Mouse (Mus musculus) left cerebral cortex, postnatal 4 days (tissue): ENCODE measurements around the gene Krt16. TPM values are rescaled to one million over a fixed set of nuclear protein-coding genes. Genes with fewer than 3 reads are reported as not detected.
"Not testable (repeated sequence)": the region's sequence is repeated elsewhere in the genome, so short reads cannot be mapped to it uniquely, and the experiment has no call there.

Experiments
- DNase-seq: peaks from one replicate; pipeline ENCODE4 v3.0.0-alpha.2; 2022
- intact Hi-C: fragments of 180-260 bp; cut with DNase I; formaldehyde crosslinking; loops from one replicate; pipeline ENCODE4 v1.15.1; 2025
- total RNA-seq, 2 experiments: library from RNA; stranded (reverse); gene quantifications; 2 replicates each; pipeline ENCODE4 v1.2.3; 2021

The Krt16 gene
- total RNA-seq, 2 experiments from 2014 or later: not detected

DNA sequence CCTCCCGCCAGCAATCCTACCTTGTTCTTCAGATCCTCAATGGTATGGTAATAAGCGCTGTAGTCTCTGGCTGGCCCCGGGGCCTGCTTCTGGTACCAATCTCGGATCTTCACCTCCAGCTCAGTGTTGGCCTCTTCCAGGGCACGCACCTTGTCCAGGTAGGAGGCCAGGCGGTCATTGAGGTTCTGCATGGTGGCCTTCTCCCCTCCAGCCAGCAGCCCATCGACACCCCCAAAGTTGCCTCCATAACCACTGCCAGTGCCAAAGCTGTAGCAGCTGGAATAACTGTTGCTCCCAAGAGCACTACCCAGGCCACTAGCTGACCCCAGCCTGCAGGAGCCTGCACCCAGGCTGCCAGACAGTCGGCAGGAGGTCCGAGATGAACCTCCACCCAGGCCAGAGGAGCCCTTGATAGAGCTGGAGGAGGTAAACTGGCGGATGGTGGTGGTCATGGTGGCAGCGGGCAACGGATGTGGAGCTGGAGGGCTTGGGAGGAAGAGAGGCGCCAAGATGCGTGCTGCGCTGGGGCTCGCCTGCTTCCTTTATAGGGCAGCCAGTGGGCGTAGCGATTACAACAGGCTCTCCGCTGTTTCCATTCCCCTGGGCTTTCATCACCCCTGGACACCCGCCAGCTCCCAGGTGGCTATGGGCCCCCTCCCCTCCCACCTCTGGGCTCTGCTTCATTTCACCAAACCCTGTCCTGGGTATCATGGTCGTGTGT is 12.0 kb upstream of the Krt16 start, which contains the start of gene Krt17:
Gene Krt17, minus strand, starts transcription at position 516 of the 721 bp plus-strand sequence.
- DNase-seq: no peak
- intact Hi-C loops: no loop called here

DNA sequence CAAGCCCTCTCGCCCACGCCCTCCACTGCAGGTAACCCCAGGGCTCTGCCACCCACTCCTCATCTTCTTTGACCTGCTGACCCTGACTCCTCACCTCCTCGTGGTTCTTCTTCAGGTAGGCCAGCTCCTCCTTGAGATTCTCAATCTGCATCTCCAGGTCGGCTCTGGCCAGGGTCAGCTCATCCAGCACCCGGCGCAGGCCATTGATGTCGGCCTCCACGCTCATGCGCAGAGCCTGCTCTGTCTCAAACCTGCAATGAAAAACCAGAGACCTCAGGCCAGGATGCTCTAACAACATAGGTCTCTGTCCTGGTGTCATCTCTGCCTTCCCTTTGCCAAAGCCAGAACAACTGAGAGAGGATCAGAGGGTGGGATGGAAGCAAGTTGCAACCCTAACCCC is 10.4 kb upstream of the Krt16 start:
- intact Hi-C loops: no loop called here

GRCm38 (mm10) chr11:100257967-100258366 is 9.3 kb upstream of the Krt16 start:
- intact Hi-C loops: no loop called here
- DNase-seq: no peak

More for the DNA sequence above, 10.4 kb upstream of the Krt16 start:
- no peak for DNase-seq

DNA sequence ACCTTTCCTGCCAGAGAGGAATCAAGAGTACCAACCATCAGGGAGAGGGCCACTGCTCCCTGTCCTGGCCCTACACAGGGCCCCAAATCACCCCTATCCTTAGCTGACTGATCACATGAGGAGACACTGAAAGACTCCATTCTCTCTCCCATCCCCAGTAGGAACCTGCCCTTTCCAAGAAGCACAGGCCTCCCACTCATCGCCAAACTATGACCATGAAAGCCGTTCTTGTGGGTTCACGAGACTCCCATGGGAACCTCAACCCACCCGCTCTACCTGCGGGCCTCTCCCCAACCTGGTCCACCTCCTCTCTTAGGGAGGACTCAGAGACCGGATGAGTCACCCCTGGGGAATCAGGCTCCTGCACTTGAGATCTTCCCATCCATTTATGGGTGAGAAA is 6.8 kb upstream of the Krt16 start:
- intact Hi-C loops: no loop called here
- no peak for DNase-seq

DNA sequence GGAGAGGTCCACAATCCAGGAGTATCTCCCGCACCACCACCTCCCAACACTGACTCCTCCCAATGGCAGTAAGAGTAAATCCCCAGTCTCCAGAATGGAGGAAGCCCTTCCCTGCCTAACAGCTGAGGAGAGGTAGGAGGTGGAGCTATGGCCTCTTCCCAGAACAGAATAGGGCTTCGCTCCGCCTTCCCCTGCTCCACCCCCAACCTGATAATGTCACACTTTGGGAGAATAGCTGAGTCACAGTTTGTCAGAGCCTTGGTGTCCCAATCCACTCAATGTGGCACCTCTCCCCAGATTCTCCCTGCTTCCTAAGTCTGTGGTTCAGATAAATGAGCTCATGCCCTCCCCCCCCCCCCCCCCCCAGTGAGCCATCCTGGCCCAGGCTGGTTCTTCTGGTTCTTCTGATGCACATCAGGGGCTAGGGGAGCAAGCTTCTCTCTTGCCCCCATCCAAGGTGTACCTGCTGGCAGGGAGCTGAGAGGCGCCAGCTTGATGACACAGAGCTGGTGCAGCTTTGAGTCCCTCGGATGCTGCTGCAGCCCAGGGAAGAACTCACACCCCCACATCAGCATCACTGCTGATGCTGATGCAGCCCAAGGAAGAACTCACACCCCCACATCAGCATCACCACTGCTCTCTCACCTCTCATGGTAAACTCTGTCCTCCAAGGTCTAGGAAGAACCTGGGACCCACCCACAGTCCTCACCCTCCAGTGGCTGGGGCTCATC is 5.8 kb upstream of the Krt16 start:
- intact Hi-C loops: no loop called here
- no peak for DNase-seq

DNA sequence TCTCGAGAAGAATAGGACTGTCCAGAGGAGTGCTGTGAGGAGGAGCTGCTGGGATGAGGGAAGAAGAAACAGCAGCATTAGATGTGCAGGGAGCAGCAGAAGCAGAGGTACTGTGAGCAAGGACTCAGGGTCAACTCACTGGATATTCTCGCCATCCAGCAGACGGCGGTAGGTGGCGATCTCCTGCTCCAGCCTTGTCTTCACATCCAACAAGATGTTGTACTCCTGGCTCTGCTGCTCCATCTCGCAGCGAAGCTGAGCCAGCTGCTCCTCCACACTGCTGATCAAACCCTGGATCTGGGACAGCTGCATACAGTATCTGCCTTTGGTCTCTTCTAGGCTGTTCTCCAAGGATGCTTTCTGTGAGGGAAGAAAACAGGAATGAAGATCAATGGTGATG is 2.2 kb downstream of the Krt16 start:
- intact Hi-C loops, DNase-seq: not testable (repeated sequence)

GRCm38 (mm10) chr11:100240272-100240671 is 8.4 kb downstream of the Krt16 start:
- intact Hi-C loops, DNase-seq: not testable (repeated sequence)

- DNase-seq: no peak
- intact Hi-C loops: no loop called here
These were observed 27.0 kb downstream of the Krt16 start for GRCm38 (mm10) chr11:100221741-100222140.

GRCm38 (mm10) chr11:100219304-100219703 is 29.4 kb downstream of the Krt16 start:
- intact Hi-C loops: no loop called here
- DNase-seq: no peak

DNA sequence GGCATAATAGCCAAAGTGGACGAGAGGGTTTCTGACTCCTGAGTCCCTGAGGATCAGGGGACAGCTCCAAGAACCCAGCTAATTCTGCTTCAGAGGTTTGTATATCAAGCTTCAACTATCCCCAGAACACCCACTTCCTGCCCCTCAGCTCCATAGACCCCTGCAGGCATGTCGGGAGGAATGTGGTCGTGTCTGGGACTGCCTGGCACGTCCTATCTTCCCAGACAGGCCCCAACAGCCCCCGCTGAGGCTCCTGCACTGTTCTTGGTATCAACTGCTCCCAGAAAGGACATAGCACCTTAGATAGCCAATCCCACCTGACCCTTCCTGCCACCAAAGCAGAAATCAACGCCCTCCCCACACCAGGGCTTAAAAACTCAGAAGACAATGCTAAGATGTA is 40.2 kb downstream of the Krt16 start:
- intact Hi-C loops: no loop called here
- DNase-seq: no peak

GRCm38 (mm10) chr11:100207498-100207897 is 41.2 kb downstream of the Krt16 start, which contains the start of gene Krt14:
Krt14 (minus strand) TSS chr11:100207548.
- no peak for DNase-seq
- intact Hi-C loops: no loop called here

GRCm38 (mm10) chr11:100203448-100203847 is 45.3 kb downstream of the Krt16 start:
- no peak for DNase-seq
- intact Hi-C loops: no loop called here

DNA sequence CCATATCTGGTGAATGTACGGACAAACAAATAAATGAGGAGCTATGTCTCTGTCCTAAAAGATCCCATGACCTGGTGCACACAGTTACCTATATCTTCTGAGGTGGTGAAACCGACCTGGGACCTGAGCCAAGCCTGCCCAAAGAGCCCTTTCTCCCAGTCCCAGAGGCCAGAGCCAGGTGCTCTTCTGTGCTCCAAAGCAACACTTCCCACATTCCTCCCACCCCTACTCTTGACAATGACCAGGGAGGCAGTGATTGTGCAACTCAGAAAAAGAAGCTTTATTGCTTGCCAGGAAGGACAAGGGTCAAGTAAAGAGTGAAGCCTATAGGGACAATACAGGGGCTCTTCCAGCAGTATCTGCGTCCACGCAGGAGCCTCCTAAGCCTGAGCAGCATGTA is 45.8 kb downstream of the Krt16 start:
- intact Hi-C loops: no loop called here
- no peak for DNase-seq

DNA sequence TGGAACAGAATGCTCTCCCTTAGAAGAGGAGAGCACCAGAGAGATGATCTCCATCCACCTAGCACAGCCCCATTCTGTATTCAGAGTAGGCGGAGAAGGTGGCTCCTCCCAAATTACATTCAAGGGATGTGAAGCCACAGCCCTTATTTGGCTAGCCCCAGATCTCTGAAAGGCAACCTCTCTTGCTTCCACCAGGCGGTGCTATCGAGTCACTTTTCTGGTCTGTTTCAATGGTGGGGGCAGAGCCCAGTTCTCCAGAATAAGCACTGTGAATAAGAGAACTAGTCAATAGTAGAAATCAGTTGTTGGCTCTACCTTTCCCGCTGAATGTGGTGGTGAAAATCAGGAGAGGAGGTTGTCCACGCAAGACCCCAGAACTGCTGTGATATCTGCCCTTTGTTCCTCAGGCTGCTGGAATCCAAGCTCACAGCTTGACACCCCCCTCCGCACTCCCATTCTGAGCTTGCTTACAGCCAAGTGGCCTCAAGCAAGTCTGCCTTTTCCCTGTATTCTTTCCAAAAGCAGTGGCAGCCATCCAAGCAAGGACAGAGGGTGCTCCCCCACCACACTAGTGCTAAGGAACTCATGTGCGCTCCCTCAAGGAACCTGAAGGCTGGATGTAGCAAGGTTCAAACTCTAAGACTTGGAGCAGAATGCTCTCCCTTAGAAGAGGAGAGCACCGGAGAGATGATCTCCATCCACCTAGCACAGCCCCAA is 48.4 kb downstream of the Krt16 start:
- DNase-seq: peak; percentile 57
- intact Hi-C loops: no loop called here

GRCm38 (mm10) chr11:100198666-100199065 is 50.0 kb downstream of the Krt16 start:
- intact Hi-C loops: no loop called here
- DNase-seq: no peak

Other genes starting within 250 kb of the Krt16 start
- under 1 TPM in 1 of 2 experiments, not detected in 1; 0.30 TPM for gene Krt33a, start 232.7 kb downstream of the Krt16 start, total RNA-seq
- not detected for gene Krt33b, start 219.0 kb downstream of the Krt16 start, total RNA-seq
- gene Krt34, start 207.3 kb downstream of the Krt16 start, total RNA-seq: not detected
- not detected for gene Krt31, start 198.4 kb downstream of the Krt16 start, total RNA-seq
- gene Krt32, start 160.7 kb downstream of the Krt16 start, total RNA-seq: not detected
- not detected for gene Krt35, start 152.7 kb downstream of the Krt16 start, total RNA-seq
- gene Krt36, start 143.3 kb downstream of the Krt16 start, total RNA-seq: not detected
- gene Krt13, start 127.3 kb downstream of the Krt16 start, total RNA-seq: not detected
- gene Krt15, start 113.0 kb downstream of the Krt16 start, total RNA-seq: not detected
- 1 to 10 TPM; 1.2 to 1.5 TPM for gene Krt19, start 100.2 kb downstream of the Krt16 start, total RNA-seq
- under 1 TPM; 0.52 to 0.56 TPM for gene Krt9, start 55.7 kb downstream of the Krt16 start, total RNA-seq
- gene Krt14, start 41.4 kb downstream of the Krt16 start, total RNA-seq: under 1 TPM in 1 of 2 experiments, not detected in 1; 0.32 TPM
- not detected for gene Krt17, start 12.1 kb upstream of the Krt16 start, total RNA-seq
- gene Krt42, start 21.0 kb upstream of the Krt16 start, total RNA-seq: not detected
- 100 to 1,000 TPM; 642 to 677 TPM for gene Eif1, start 71.0 kb upstream of the Krt16 start, total RNA-seq
- gene Gast, start 85.5 kb upstream of the Krt16 start, total RNA-seq: not detected
- 100 to 1,000 TPM in 1 of 2 experiments, 10 to 100 TPM in 1; 43.8 to 116 TPM for gene Hap1, start 107.2 kb upstream of the Krt16 start, total RNA-seq
- gene Jup, start 148.9 kb upstream of the Krt16 start, total RNA-seq: 10 to 100 TPM; 74.2 to 77.9 TPM
- gene P3h4, start 165.9 kb upstream of the Krt16 start, total RNA-seq: 1 to 10 TPM; 8.1 to 9.9 TPM
- 10 to 100 TPM; 13.7 to 15.0 TPM for gene Fkbp10, start 166.8 kb upstream of the Krt16 start, total RNA-seq
- 10 to 100 TPM; 85.5 to 91.9 TPM for gene Nt5c3b, start 192.9 kb upstream of the Krt16 start, total RNA-seq
- 1 to 10 TPM; 1.9 to 3.1 TPM for gene Klhl10, start 193.0 kb upstream of the Krt16 start, total RNA-seq
- gene Klhl11, start 223.8 kb upstream of the Krt16 start, total RNA-seq: 10 to 100 TPM; 50.7 to 54.1 TPM